Mouse (Mus musculus) testis, adult 2 months (tissue): ENCODE data around the gene Iqcf4. TPM values are rescaled to one million over a fixed set of nuclear protein-coding genes. Genes with fewer than 3 reads are reported as not detected.

Experiments used
- H3K27ac ChIP-seq: fragments of 200-500 bp; 2 replicates; pipeline ENCODE4 v1.5.1; 2012; ENCODE audit warnings: low read depth, low read length; ENCODE audit not compliant: control insufficient read depth, insufficient read depth
- H3K27me3 ChIP-seq: fragments of 200-500 bp; 2 replicates; pipeline ENCODE4 v1.6.1; 2012; ENCODE audit warnings: mild to moderate bottlenecking, low read length, moderate library complexity; ENCODE audit not compliant: control insufficient read depth, insufficient read depth
- H3K36me3 ChIP-seq: fragments of 200-500 bp; 2 replicates; pipeline ENCODE4 v1.6.1; 2012; ENCODE audit warnings: mild to moderate bottlenecking, low read length; ENCODE audit not compliant: control insufficient read depth, insufficient read depth
- H3K4me1 ChIP-seq: fragments of 200-500 bp; 2 replicates; pipeline ENCODE4 v1.6.1; 2012; ENCODE audit warnings: low read length; ENCODE audit not compliant: control insufficient read depth, insufficient read depth
- H3K4me3 ChIP-seq: fragments of 200-500 bp; 2 replicates; pipeline ENCODE4 v1.5.1; 2012; ENCODE audit warnings: low read depth, mild to moderate bottlenecking, low read length, moderate library complexity, mixed read lengths; ENCODE audit not compliant: control insufficient read depth
- CTCF ChIP-seq: fragments of 200-500 bp; IDR thresholded peaks from 2 replicates; pipeline ENCODE4 v1.5.1; 2012; ENCODE audit warnings: low read depth, mild to moderate bottlenecking, inconsistent platforms, low read length, moderate library complexity; ENCODE audit not compliant: control insufficient read depth, insufficient read depth, insufficient replicate concordance
- POLR2A ChIP-seq: fragments of 200-500 bp; IDR thresholded peaks from 2 replicates; pipeline ENCODE4 v1.6.1; 2012; ENCODE audit warnings: low read depth, mild to moderate bottlenecking, inconsistent platforms, low read length, moderate library complexity; ENCODE audit not compliant: control insufficient read depth
- polyA plus RNA-seq: library from polyadenylated mRNA; depleted of rRNA; stranded (reverse); fragments of >200 nt; gene quantifications from 2 replicates; pipeline ENCODE4 v1.2.3, GENCODE M21; 2012; rRNA removed

Iqcf4 gene
- polyA plus RNA-seq, 1 experiment, result 225 TPM

- no peak overlapping the region for H3K27ac ChIP-seq
Observed at GRCm38 (mm10) chr9:106519909-106520308, 50.9 kb downstream of the Iqcf4 start.

DNA sequence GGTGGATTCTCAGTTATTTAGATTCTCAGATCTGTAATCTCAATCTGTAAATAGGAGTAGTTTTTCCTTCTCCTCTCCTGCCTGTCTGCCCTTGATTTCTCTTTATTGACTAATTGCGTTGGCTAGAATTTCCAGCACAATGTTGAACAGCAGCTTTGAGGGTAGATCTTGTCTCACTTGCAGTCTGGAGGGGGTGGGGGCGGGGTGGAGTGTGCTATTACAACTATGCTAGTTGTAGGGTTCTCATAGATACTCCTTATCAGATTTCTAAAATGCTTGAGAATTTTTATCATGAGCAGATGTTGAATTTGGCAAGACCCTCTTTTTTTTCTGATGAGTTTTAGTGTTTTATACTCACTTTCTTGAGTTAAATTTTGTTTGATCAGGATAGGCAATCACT lies 51.4 kb downstream of the Iqcf4 start:
- TF ChIP-seq CTCF (no peak), POLR2A (no peak)
- H3K36me3 ChIP-seq, result no peaks in the 10 kb centered on the region
- no peak overlapping the region for H3K4me3 ChIP-seq
- no peak overlapping the region for H3K27ac ChIP-seq
- H3K4me1 ChIP-seq, result no peaks in the 10 kb centered on the region
- H3K27me3 ChIP-seq, result no peaks in the 10 kb centered on the region

More at GRCm38 (mm10) chr9:106519909-106520308, 50.9 kb downstream of the Iqcf4 start:
- Histone ChIP-seq H3K27me3 (no peaks in the 10 kb centered on the region), H3K4me1 (no peaks in the 10 kb centered on the region), H3K4me3 (no peak overlapping the region), H3K36me3 (no peaks in the 10 kb centered on the region)
- no peak for TF ChIP-seq POLR2A
- no peak for TF ChIP-seq CTCF

Other genes with a start within 250 kb of the Iqcf4 start
- gene Dusp7, start 202.4 kb downstream of the Iqcf4 start, polyA plus RNA-seq, result 3.1 and 3.3 TPM in 2 replicates
- 357 and 448 TPM in 2 replicates for gene Rpl29, start 141.5 kb downstream of the Iqcf4 start, polyA plus RNA-seq
- gene Acy1, start 132.7 kb downstream of the Iqcf4 start, polyA plus RNA-seq, result 1.9 and 2.0 TPM in 2 replicates
- 12.9 and 14.0 TPM in 2 replicates for gene Abhd14b, start 123.5 kb downstream of the Iqcf4 start, polyA plus RNA-seq
- gene Abhd14a, start 123.3 kb downstream of the Iqcf4 start, polyA plus RNA-seq, result 197 and 198 TPM in 2 replicates
- gene Pcbp4, start 117.7 kb downstream of the Iqcf4 start, polyA plus RNA-seq, result 65.7 and 78.3 TPM in 2 replicates
- 22.5 and 24.9 TPM in 2 replicates for gene Gpr62, start 105.1 kb downstream of the Iqcf4 start, polyA plus RNA-seq
- 20.0 and 20.9 TPM in 2 replicates for gene Rrp9, start 95.0 kb downstream of the Iqcf4 start, polyA plus RNA-seq
- 2.9 and 5.2 TPM in 2 replicates for gene Parp3, start 94.0 kb downstream of the Iqcf4 start, polyA plus RNA-seq
- gene Iqcf1, start 71.0 kb downstream of the Iqcf4 start, polyA plus RNA-seq, result 649 and 752 TPM in 2 replicates
- 501 and 546 TPM in 2 replicates for gene Iqcf5, start 56.4 kb downstream of the Iqcf4 start, polyA plus RNA-seq
- gene Iqcf3, start 9.4 kb downstream of the Iqcf4 start, polyA plus RNA-seq, result 594 and 612 TPM in 2 replicates
- 85.6 and 87.2 TPM in 2 replicates for gene Iqcf6, start 55.6 kb upstream of the Iqcf4 start, polyA plus RNA-seq
- gene Grm2, start 85.1 kb upstream of the Iqcf4 start, polyA plus RNA-seq, result 0.22 and 0.30 TPM in 2 replicates
- 82.9 and 84.7 TPM in 2 replicates for gene Tex264, start 114.9 kb upstream of the Iqcf4 start, polyA plus RNA-seq
- gene Rad54l2, start 218.2 kb upstream of the Iqcf4 start, polyA plus RNA-seq, result 13.1 and 18.2 TPM in 2 replicates